Mouse (Mus musculus) right cerebral cortex, postnatal 36 days (tissue): Measurements from ENCODE around the gene Kmt2b.
A peak's percentile ranks its signal among the peaks of the same experiment; 100 is the strongest.

Experiments
- DNase-seq, 2 experiments: peaks; one replicate each; pipeline ENCODE4 v3.0.0; 2022; ENCODE audit warnings: low spot score in 2 of 2, mixed read lengths in 1 of 2

Gene Kmt2b

GRCm38 (mm10) chr7:30534633-30535577, 53.6 kb downstream of the Kmt2b start, which contains the start of gene Arhgap33:
TSS of gene Arhgap33 (minus strand) at chr7:30535060.
- peak; percentile 97 to 98 for DNase-seq

GRCm38 (mm10) chr7:30533941-30534632, 54.4 kb downstream of the Kmt2b start:
- DNase-seq = no peak

DNA sequence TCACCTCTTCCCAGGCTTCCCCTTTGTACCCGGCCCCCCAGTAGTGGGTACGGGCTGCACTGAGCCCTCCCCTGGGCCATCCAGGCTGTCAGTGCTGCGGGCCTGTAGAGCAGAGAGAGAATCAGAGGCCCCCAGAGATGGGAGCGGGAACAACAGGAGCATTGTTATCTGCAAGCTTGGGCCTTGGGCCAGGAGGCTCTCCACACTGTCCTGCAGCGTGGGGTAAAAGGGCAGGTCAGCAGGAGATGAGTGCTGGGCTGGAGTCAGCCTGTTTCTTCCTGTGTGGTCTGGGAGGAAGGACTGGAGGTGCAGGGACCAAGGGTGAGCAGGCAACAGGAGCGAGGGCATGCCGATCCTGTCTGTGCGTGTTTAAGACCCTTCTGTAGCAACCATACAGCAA, 55.6 kb downstream of the Kmt2b start:
- DNase-seq = no peak

- peak; percentile 76 to 86 for DNase-seq
Measured at GRCm38 (mm10) chr7:30531291-30531815, 57.2 kb downstream of the Kmt2b start.

- DNase-seq = no peak
Measured at GRCm38 (mm10) chr7:30526981-30527380, 61.5 kb downstream of the Kmt2b start.

DNA sequence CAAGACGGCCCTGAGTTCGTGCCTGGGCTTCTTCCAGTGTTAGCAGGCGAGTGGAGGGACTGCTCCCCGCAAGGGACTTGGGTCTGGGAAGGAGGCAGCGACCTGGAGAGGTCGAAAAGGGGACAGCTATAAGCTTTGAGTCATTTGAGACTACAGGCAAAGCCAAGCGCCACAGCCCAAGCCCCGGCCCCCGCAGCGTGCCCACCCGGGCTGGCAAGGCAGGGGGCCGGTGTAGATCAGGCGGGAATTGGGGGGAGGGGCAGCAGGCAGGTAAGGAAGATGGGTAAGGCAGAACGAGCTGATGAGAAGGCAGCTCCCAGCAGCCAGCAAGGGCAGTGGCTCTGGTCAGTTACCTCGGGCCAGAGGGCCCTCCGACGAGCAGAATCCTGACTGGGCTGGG, 62.1 kb downstream of the Kmt2b start:
- DNase-seq = no peak

- no peak for DNase-seq
Measured at GRCm38 (mm10) chr7:30525954-30526353, 62.6 kb downstream of the Kmt2b start.

DNA sequence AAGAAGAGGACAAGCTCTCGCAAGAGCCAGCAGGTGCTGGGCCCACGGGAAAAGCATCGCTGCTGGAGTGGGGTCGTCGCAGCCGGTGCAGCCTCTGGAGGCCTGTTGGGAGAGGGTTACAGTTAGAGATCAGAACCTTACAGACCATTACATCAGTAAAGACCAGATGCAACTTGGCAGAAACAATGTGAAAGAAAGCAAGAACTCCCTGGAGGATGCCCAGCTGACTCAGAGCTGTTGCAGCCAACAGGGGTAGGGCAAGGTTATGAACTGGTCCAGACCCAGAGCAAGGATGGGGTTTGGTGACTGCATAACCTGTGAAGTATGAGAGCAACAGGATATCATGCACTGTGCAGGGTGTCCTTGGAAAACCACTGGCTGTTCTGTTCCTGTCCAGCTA, 64.0 kb downstream of the Kmt2b start:
- no peak for DNase-seq

DNA sequence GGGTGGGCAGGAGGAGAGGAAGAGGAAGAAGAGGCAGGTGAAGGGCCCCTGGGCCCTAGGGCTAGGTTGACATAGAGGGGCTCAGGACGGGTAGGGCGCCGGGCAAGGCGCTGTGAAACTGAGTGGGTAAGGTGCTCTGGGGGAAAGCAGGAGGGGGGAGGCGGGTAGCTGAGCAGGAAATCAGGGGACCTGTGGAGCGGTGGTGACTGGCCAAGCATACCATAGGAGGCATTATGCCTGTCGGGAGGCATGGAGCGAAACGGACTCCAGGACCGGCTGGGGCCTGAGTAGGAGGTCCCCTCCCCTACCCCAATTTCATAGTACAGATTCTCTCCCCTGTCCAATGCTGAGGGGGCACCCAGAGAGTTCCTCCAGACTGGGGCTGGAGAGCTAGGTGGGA, 65.7 kb downstream of the Kmt2b start:
- DNase-seq = no peak

- no peak for DNase-seq
Measured at GRCm38 (mm10) chr7:30520856-30521255, 67.7 kb downstream of the Kmt2b start.

GRCm38 (mm10) chr7:30520396-30520795, 68.1 kb downstream of the Kmt2b start:
- no peak for DNase-seq
